Mouse (Mus musculus) lung, postnatal 14 days (tissue): Measurements from ENCODE around the gene Gm8882.
"Not testable (repeated sequence)": the region's sequence is repeated elsewhere in the genome, so short reads cannot be mapped to it uniquely, and the experiment has no call there.

Source experiments
- DNase-seq: peaks from one replicate; pipeline ENCODE4 v3.0.0; 2021

Gene Gm8882

DNA sequence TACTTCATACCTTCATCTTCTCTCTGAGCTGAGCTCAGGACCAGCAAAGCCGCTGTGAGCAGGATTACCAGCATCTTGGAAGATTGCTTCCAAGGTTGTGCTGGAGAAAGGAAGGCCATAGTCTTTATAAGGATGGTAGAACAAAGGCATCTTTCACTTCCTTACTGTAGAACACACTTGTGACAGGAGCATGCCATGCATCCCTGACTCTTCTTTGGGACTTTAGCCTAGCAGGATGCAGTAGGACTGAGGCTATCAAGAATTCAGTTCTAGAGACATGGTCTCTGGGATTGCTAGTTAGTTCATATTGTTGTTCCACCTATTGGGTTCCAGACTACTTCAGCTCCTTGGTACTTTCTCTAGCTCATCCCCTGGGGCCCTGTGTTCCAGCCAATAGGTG lies at the start of gene Gm8882:
TSS of gene Gm8882 (minus strand) at position 101 of the 400 bp plus-strand sequence.
- not testable (repeated sequence) for DNase-seq

GRCm38 (mm10) chr6:132314657-132315056 lies 49.3 kb downstream of the Gm8882 start, which contains the start of gene Prpmp5:
Prpmp5 (minus strand) TSS chr6:132314757.
- not testable (repeated sequence) for DNase-seq
